10 mouse cellular contexts compared by ENCODE assay signal in genomic region chr15:102097991-102098555, GRCm38 (mm10). TPM values are rescaled to one million over a fixed set of nuclear protein-coding genes. Genes with fewer than 3 reads are reported as not detected.
DNase-seq lines count a peak whose midpoint lies in the region; ATAC-seq lines count a peak whose summit lies in the region.
"Had no signal": no experiment of that assay in that cellular context is flagged by ENCODE, and none has a peak within 500 bp of the region (broad histone marks: within the 10 kb centered on the region; RNA-seq: fewer than 3 reads in every experiment).

No protein-coding gene starts in this region.

- no peaks in the 10 kb centered on the region for H3K27me3 ChIP-seq in heart, embryonic 10.5 days (ENCODE audit: insufficient read depth, poor library complexity, severe bottlenecking)
- no peaks in the 10 kb centered on the region for H3K27me3 ChIP-seq in embryonic facial prominence, embryonic 13.5 days
- no peaks in the 10 kb centered on the region for H3K27me3 ChIP-seq in limb, embryonic 10.5 days (ENCODE audit: low read depth, poor library complexity, severe bottlenecking)

- H3K36me3 ChIP-seq in heart, embryonic 10.5 days, result peaks cover 47% of the 10 kb centered on the region
- H3K36me3 ChIP-seq in embryonic facial prominence, embryonic 13.5 days, result peaks cover 46% of the 10 kb centered on the region
- H3K36me3 ChIP-seq in limb, embryonic 10.5 days, result peaks cover 54% of the 10 kb centered on the region

- H3K4me3 ChIP-seq in heart, embryonic 10.5 days, result no peak overlapping the region
- H3K4me3 ChIP-seq in embryonic facial prominence, embryonic 13.5 days, result peak overlapping the region; percentile 52
- no peak overlapping the region for H3K4me3 ChIP-seq in limb, embryonic 10.5 days
- H3K4me3 ChIP-seq: midbrain, embryonic 10.5 days had no signal

- DNase-seq in heart, adult 9 months (ENCODE audit: low spot score in 2 of 2), result peak; percentile 76 to 77
- DNase-seq in heart, embryonic 10.5 days (ENCODE audit: low spot score), result no peak
- DNase-seq in NIH3T3 (ENCODE audit: low read depth), result peak; percentile 68
- DNase-seq in limb, embryonic 10.5 days (ENCODE audit: low spot score), result no peak
- DNase-seq in frontal cortex, postnatal 36 days (ENCODE audit: low spot score in 2 of 2), result no peak
- no peak for DNase-seq in thymus, postnatal 10 days (ENCODE audit: low spot score in 2 of 2)

- peak overlapping the region; percentile 81 for H3K9ac ChIP-seq in embryonic facial prominence, embryonic 13.5 days

- H3K4me2 ChIP-seq in embryonic facial prominence, embryonic 13.5 days, result peak overlapping the region; percentile 81
- H3K4me2 ChIP-seq: liver, embryonic 11.5 days had no signal

- no peak for ATAC-seq in embryonic facial prominence, embryonic 13.5 days (ENCODE audit: insufficient number of reproducible peaks, insufficient read depth, low FRiP score, low TSS enrichment, low read depth)
- ATAC-seq in megakaryocyte, adult 5-6 weeks (ENCODE audit: poor library complexity, severe bottlenecking), result no peak

- no peak overlapping the region for H3K27ac ChIP-seq in heart, embryonic 10.5 days
- H3K27ac ChIP-seq in embryonic facial prominence, embryonic 13.5 days, result peak overlapping the region; percentile 99
- peak overlapping the region; percentile 59 for H3K27ac ChIP-seq in limb, embryonic 10.5 days
- H3K27ac ChIP-seq: midbrain, embryonic 10.5 days had no signal

- no peaks in the 10 kb centered on the region for H3K9me3 ChIP-seq in heart, embryonic 10.5 days
- no peaks in the 10 kb centered on the region for H3K9me3 ChIP-seq in embryonic facial prominence, embryonic 13.5 days
- no peaks in the 10 kb centered on the region for H3K9me3 ChIP-seq in limb, embryonic 10.5 days (replicated peaks)
- H3K9me3 ChIP-seq: midbrain, embryonic 10.5 days had no signal

- WGBS in heart, embryonic 10.5 days, result 39% methylated on average over 5 of the region's 5 CpGs
- WGBS in embryonic facial prominence, embryonic 13.5 days, result 20% methylated on average over 5 of the region's 5 CpGs
- WGBS in limb, embryonic 10.5 days, result 29% methylated on average over 5 of the region's 5 CpGs

- H3K4me1 ChIP-seq in heart, embryonic 10.5 days, result peaks cover 55% of the 10 kb centered on the region
- H3K4me1 ChIP-seq in embryonic facial prominence, embryonic 13.5 days, result peaks cover 53% of the 10 kb centered on the region
- peaks cover 60% of the 10 kb centered on the region for H3K4me1 ChIP-seq in limb, embryonic 10.5 days

RNA-seq across cellular contexts. Expression of gene Tns2, which starts 2.1 kb away (rescaled TPM):
- 19.8 and 19.9 TPM in 2 replicates for polyA plus RNA-seq in heart, embryonic 10.5 days (2016; fragmentation: Nextera tagmentation; extraction: Ambion mirVana)
- polyA plus RNA-seq in embryonic facial prominence, embryonic 13.5 days (2015; fragmentation: Nextera tagmentation; extraction: Ambion mirVana), result 40.1 and 49.3 TPM in 2 replicates
- 13.0 and 18.6 TPM in 2 replicates for polyA plus RNA-seq in limb, embryonic 10.5 days (2016; fragmentation: Nextera tagmentation; extraction: Ambion mirVana)
- total RNA-seq in megakaryocyte, adult 5-6 weeks (2015), result 0.32 and 1.9 TPM in 2 replicates
- 0.07 TPM in 1 of 2 replicates, not detected in the other for total RNA-seq in megakaryocyte, adult 5-6 weeks (2017)

RNA-seq across cellular contexts. Expression of gene Eif4b, which starts 24.5 kb away (rescaled TPM):
- polyA plus RNA-seq in heart, embryonic 10.5 days (2016; fragmentation: Nextera tagmentation; extraction: Ambion mirVana), result 85.5 and 99.6 TPM in 2 replicates
- 120 and 129 TPM in 2 replicates for polyA plus RNA-seq in embryonic facial prominence, embryonic 13.5 days (2015; fragmentation: Nextera tagmentation; extraction: Ambion mirVana)
- 133 and 140 TPM in 2 replicates for polyA plus RNA-seq in limb, embryonic 10.5 days (2016; fragmentation: Nextera tagmentation; extraction: Ambion mirVana)
- total RNA-seq in megakaryocyte, adult 5-6 weeks (2015), result 78.2 and 82.3 TPM in 2 replicates
- total RNA-seq in megakaryocyte, adult 5-6 weeks (2017), result 199 and 204 TPM in 2 replicates

RNA-seq across cellular contexts. Expression of gene Spryd3, which starts 38.0 kb away (rescaled TPM):
- 19.0 and 19.4 TPM in 2 replicates for polyA plus RNA-seq in heart, embryonic 10.5 days (2016; fragmentation: Nextera tagmentation; extraction: Ambion mirVana)
- polyA plus RNA-seq in embryonic facial prominence, embryonic 13.5 days (2015; fragmentation: Nextera tagmentation; extraction: Ambion mirVana), result 20.4 and 21.6 TPM in 2 replicates
- 12.6 and 14.6 TPM in 2 replicates for polyA plus RNA-seq in limb, embryonic 10.5 days (2016; fragmentation: Nextera tagmentation; extraction: Ambion mirVana)
- total RNA-seq in megakaryocyte, adult 5-6 weeks (2015), result 6.1 and 7.5 TPM in 2 replicates
- total RNA-seq in megakaryocyte, adult 5-6 weeks (2017), result 20.6 and 22.6 TPM in 2 replicates

RNA-seq across cellular contexts. Expression of gene Igfbp6, which starts 46.1 kb away (rescaled TPM):
- polyA plus RNA-seq in heart, embryonic 10.5 days (2016; fragmentation: Nextera tagmentation; extraction: Ambion mirVana), result 0.64 and 0.67 TPM in 2 replicates
- polyA plus RNA-seq in embryonic facial prominence, embryonic 13.5 days (2015; fragmentation: Nextera tagmentation; extraction: Ambion mirVana), result 1.1 and 1.9 TPM in 2 replicates
- 0.23 and 0.46 TPM in 2 replicates for polyA plus RNA-seq in limb, embryonic 10.5 days (2016; fragmentation: Nextera tagmentation; extraction: Ambion mirVana)
- total RNA-seq in megakaryocyte, adult 5-6 weeks (2015), result 1.3 TPM in 1 of 2 replicates, not detected in the other
- not detected in 2 replicates for total RNA-seq in megakaryocyte, adult 5-6 weeks (2017)

RNA-seq across cellular contexts. Expression of gene Soat2, which starts 52.3 kb away (rescaled TPM):
- polyA plus RNA-seq in heart, embryonic 10.5 days (2016; fragmentation: Nextera tagmentation; extraction: Ambion mirVana), result 2.0 and 7.9 TPM in 2 replicates
- 0.88 TPM in 1 of 2 replicates, not detected in the other for polyA plus RNA-seq in embryonic facial prominence, embryonic 13.5 days (2015; fragmentation: Nextera tagmentation; extraction: Ambion mirVana)
- polyA plus RNA-seq in limb, embryonic 10.5 days (2016; fragmentation: Nextera tagmentation; extraction: Ambion mirVana), result 0.06 and 0.24 TPM in 2 replicates
- 0.78 and 0.82 TPM in 2 replicates for total RNA-seq in megakaryocyte, adult 5-6 weeks (2015)
- total RNA-seq in megakaryocyte, adult 5-6 weeks (2017), result 0.89 and 1.1 TPM in 2 replicates

Comparison
In these comparisons a context has a peak if more than half of its experiments do, and no peak if none do; other contexts are left out.
1. DNase-seq: peak in heart, adult 9 months (2 of 2) and NIH3T3 (single experiment); none in heart, embryonic 10.5 days (single experiment), limb, embryonic 10.5 days (single experiment), frontal cortex, postnatal 36 days (0 of 2) and thymus, postnatal 10 days (0 of 2).